Mouse (Mus musculus): ENCODE measurements at regions not wholly inside any gene's neighbourhood (a gene's known extent, or its start where the extent isn't known, plus 50 kb on each side); places are given as distances from the start of the nearest gene placed in this dataset.

- no peak for DNase-seq (ENCODE audit: low spot score in 2 of 2)
Observed at GRCm38 (mm10) chr2:133436913-133437843, 114.8 kb upstream of the Bmp2 start.

DNA sequence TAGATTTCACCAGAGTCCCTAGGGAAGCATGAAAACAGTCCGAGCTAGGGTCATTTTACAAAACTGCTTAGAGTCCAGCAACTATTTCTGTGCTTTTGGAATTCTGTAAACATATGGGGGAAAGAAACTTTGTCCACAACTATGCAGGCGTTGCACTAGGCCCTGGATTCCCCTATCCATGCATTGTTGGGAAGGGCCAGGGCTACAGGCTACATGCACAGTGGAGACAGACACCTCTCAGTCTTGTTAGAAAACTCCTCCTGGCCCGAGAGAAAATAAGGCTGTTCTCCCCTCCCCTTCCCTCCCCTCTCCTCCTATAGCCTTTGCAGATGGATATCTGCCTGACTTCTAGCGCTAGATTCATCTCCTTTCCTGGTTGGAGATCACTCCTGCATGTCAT lies 113.9 kb upstream of the Bmp2 start:
- no peak for DNase-seq (ENCODE audit: low spot score in 2 of 2)

- no peak for DNase-seq (ENCODE audit: low spot score in 2 of 2)
Observed at GRCm38 (mm10) chr2:133443024-133443423, 108.9 kb upstream of the Bmp2 start.

- DNase-seq (ENCODE audit: low spot score in 2 of 2) = no peak
Observed at GRCm38 (mm10) chr2:133443490-133443889, 108.5 kb upstream of the Bmp2 start.

- DNase-seq (ENCODE audit: low spot score in 2 of 2) = no peak
Observed at GRCm38 (mm10) chr2:133452947-133453346, 99.0 kb upstream of the Bmp2 start.

DNA sequence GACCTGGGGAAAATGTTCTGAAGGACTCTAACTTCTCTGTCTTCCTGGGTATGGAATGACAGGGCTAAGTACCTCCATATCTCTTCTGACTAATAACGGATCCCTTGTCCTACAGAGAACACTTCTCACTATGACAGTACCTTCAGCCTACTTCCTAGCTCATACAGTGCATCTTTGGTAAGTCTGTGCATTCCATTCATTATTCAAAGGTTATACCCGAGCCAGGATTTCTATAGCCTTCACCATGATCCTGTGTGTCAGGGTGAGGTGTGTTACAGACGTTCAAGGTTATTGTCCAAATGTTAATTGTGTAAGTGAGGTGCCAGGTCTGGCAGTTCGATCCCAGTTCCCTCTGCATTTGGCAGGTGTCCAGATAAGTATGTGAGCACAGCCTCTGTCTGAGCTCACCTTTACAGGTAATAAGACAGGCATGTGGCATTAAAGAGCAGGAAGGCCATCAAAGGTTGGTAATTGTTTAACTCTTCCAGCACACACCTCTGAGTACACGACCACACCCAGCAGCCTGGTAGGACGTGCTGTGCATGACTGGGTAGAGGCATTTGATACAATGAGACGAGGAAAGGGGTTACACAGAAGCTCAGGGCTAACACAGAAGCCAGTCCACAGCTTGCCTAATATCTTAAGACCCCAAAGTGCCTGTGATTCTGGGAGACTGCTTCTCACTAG lies 96.3 kb upstream of the Bmp2 start:
- DNase-seq (ENCODE audit: low spot score in 2 of 2) = no peak

DNA sequence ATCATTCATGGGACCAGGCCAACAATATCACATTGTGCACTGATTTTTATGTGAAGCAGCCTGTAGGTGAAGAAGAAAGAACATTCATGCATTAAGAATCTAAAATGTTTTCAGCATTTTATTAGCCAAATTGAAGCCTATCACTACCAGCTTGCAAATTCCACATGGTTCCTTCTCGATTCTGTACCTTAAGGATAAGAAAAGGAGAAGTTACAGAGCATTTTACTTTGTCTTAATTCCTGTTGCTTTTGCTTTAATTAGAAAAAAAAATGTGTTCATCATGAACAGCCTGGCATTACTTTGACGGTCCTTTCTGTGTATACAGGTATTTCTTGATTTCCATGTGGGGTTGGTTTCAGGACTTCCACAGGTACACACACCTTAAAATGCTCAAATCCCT lies 95.2 kb upstream of the Bmp2 start:
- DNase-seq (ENCODE audit: low spot score in 2 of 2) = no peak

GRCm38 (mm10) chr2:133458735-133459134 lies 93.2 kb upstream of the Bmp2 start:
- DNase-seq (ENCODE audit: low spot score in 2 of 2) = no peak

GRCm38 (mm10) chr2:133460814-133461213 lies 91.1 kb upstream of the Bmp2 start:
- no peak for DNase-seq (ENCODE audit: low spot score in 2 of 2)

DNA sequence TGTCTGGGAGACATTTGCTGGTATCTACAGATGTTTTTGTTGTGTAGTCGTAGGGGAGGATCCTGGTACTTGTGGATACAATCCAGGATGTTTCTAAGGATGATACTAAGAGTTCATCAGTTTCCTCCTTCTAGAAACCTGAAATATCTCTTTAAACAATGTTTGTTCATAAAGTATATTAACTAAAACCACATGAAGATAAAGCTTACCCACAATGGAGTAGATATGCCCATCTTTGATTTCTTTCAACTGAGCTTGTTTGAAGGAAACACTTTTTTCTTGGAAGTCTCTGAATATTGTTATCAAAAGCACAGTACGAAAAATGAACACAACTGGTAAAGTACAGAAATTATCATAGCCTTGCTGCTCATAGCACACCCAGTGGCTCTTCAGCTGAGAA lies 89.6 kb upstream of the Bmp2 start:
- no peak for DNase-seq (ENCODE audit: low spot score in 2 of 2)

DNA sequence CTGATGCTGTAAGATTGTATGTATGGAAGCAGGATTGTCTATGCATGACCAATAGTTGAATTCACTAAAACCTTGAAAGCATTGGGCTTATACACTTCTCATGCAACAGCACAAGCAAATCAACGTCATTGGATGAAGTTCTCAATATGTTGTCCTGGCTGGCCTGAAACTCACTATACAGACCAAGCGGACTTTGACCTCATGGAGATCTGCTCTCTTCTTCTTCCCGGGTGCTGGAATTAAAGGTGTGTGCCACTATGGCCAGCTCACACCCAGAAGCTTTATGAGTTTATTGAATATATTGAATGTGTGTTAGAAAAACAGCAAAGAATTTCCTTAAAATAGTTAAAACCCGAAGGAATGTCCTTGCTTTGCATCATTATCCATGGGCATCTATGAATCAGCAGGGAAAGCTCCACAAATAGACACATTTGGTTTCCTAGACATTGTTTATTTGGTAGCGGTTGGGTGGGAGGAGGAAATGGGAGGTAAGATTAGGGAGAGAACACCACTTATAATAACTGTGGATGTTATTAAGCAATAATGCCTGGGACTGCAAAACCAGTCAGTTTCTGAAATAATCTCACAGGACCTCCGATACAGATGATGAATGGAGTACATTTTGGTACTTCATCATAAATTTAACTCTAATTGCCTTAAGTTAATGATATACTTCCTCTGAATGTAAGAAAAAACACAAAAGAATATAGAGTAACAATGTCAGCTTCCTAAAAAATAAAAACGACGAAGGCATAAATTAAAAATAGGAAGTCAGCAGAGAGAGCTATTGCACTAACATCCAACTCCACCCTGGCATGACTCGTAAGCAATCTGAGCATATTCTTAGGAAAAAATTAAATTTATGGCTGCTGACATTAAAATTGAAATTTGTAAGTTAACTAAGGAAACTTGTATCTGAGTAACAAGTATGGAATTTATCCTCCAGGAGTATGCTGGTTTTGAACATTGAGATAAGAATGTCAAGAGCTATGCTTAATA lies 84.5 kb upstream of the Bmp2 start:
- no peak for DNase-seq (ENCODE audit: low spot score in 2 of 2)

GRCm38 (mm10) chr2:133472966-133473744 lies 78.8 kb upstream of the Bmp2 start:
- DNase-seq (ENCODE audit: low spot score in 2 of 2) = no peak

GRCm38 (mm10) chr2:133474174-133474573 lies 77.8 kb upstream of the Bmp2 start:
- DNase-seq (ENCODE audit: low spot score in 2 of 2) = no peak

GRCm38 (mm10) chr2:133480870-133481269 lies 71.1 kb upstream of the Bmp2 start:
- no peak for DNase-seq (ENCODE audit: low spot score in 2 of 2)

- no peak for DNase-seq (ENCODE audit: low spot score in 2 of 2)
Observed at GRCm38 (mm10) chr2:133481305-133481704, 70.7 kb upstream of the Bmp2 start.

- DNase-seq (ENCODE audit: low spot score in 2 of 2) = no peak
Observed at GRCm38 (mm10) chr2:133481785-133482184, 70.2 kb upstream of the Bmp2 start.

DNA sequence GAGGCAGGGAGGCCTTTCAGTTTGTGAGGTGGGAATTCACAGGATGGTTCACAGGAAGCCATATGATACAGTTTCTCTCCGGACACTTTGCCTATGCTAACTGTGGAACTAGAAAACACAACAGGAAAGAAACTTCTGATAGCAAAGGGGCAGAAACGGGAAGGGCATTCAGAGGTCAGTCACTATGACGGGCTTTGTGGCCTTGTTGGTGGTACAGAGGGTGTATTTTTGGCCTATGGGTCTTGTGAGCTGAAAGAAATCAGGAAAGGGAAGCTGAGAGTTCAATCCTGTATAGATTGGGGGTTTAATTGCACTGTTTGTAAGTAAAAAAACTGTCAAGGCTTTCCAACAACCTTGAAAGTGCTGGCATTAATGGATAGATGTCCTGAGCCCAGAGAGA lies 56.5 kb upstream of the Bmp2 start:
- DNase-seq (ENCODE audit: low spot score in 2 of 2) = no peak

- no peak for DNase-seq (ENCODE audit: low spot score in 2 of 2)
Observed at GRCm38 (mm10) chr2:133496389-133496788, 55.6 kb upstream of the Bmp2 start.

- no peak for DNase-seq (ENCODE audit: low spot score in 2 of 2)
Observed at GRCm38 (mm10) chr2:133497071-133497470, 54.9 kb upstream of the Bmp2 start.

DNA sequence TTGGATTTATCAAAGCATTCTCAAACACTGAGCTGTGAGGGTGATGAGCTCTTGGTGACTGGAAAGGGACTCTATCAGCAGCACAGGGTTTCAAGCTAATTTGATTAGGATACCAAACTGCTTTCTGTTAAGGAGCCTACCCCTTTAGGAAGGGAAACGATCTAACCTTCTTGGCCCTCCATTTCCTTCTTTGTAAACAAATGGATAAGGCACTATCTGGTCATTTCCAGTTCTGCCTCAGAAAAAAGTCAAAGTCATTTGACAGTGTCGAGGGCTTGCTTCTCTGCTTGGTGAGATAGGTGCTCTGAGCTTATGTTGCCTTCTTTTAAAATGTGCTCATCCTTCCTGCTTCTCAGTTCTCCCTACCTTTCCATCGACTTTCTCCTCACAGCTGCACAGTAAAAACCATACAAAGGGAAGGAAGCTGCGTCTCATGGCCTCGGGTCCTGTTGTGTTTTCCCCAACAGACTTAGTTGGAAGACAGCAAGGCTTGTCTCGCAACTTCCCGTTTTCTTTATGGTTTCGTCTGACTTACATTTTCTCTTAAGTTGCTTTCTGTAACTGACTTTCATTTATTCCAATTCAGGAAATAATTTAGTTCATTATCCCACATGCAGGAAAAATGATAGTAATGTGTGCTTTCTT lies 54.3 kb upstream of the Bmp2 start:
- no peak for DNase-seq (ENCODE audit: low spot score in 2 of 2)

GRCm38 (mm10) chr2:133498186-133498571 lies 53.8 kb upstream of the Bmp2 start:
- DNase-seq (ENCODE audit: low spot score in 2 of 2) = no peak
